Mouse (Mus musculus) telencephalon, adult 2 months (tissue): ENCODE results near the gene Emc8.
"Not testable (repeated sequence)": the region's sequence is repeated elsewhere in the genome, so short reads cannot be mapped to it uniquely, and the experiment has no call there.

Experiments used
- DNase-seq: peaks from one replicate; pipeline ENCODE4 v3.0.0-alpha.2; 2011; ENCODE audit warnings: low read depth, low spot score

The Emc8 gene

GRCm38 (mm10) chr8:120685591-120685990 lies 17.2 kb upstream of the Emc8 start:
- DNase-seq, result no peak

- DNase-seq, result no peak
These were observed 16.7 kb upstream of the Emc8 start for GRCm38 (mm10) chr8:120685097-120685496.

GRCm38 (mm10) chr8:120684082-120684481 lies 15.7 kb upstream of the Emc8 start:
- DNase-seq, result no peak

GRCm38 (mm10) chr8:120683602-120684001 lies 15.2 kb upstream of the Emc8 start:
- no peak for DNase-seq

GRCm38 (mm10) chr8:120681113-120681512 lies 12.7 kb upstream of the Emc8 start:
- no peak for DNase-seq

GRCm38 (mm10) chr8:120680405-120680804 lies 12.0 kb upstream of the Emc8 start:
- DNase-seq, result not testable (repeated sequence)

- no peak for DNase-seq
These were observed 11.4 kb upstream of the Emc8 start for GRCm38 (mm10) chr8:120679629-120680387.

GRCm38 (mm10) chr8:120678447-120678846 lies 10.1 kb upstream of the Emc8 start:
- no peak for DNase-seq

- no peak for DNase-seq
These were observed 7.3 kb upstream of the Emc8 start for GRCm38 (mm10) chr8:120675718-120676117.

- DNase-seq, result no peak
These were observed 4.9 kb upstream of the Emc8 start for GRCm38 (mm10) chr8:120673298-120673697.

GRCm38 (mm10) chr8:120672626-120673229 lies 4.4 kb upstream of the Emc8 start:
- DNase-seq, result no peak

GRCm38 (mm10) chr8:120671775-120672174 lies 3.4 kb upstream of the Emc8 start:
- no peak for DNase-seq

- peak; percentile 82 for DNase-seq
These were observed 606 bp downstream of the Emc8 start, which contains the start of the genes Gm27021 and Cox4i1 for GRCm38 (mm10) chr8:120667561-120668373. Gene Gm27021, minus strand, starts transcription at chr8:120668079. Gene Cox4i1, plus strand, starts transcription at chr8:120668222.

GRCm38 (mm10) chr8:120666807-120667470 lies 1.4 kb downstream of the Emc8 start:
- DNase-seq, result no peak

- no peak for DNase-seq
These were observed 2.5 kb downstream of the Emc8 start for GRCm38 (mm10) chr8:120665726-120666455.

- no peak for DNase-seq
These were observed 3.8 kb downstream of the Emc8 start for GRCm38 (mm10) chr8:120664566-120664965.

GRCm38 (mm10) chr8:120657415-120657814 lies 11.0 kb downstream of the Emc8 start:
- DNase-seq, result no peak

- DNase-seq, result no peak
These were observed 11.9 kb downstream of the Emc8 start for GRCm38 (mm10) chr8:120656322-120657052.

- DNase-seq, result no peak
These were observed 20.8 kb downstream of the Emc8 start, which contains the start of gene 1190005I06Rik for GRCm38 (mm10) chr8:120647532-120647931. Gene 1190005I06Rik, minus strand, starts transcription at chr8:120647632.

- DNase-seq, result no peak
These were observed 23.7 kb downstream of the Emc8 start for GRCm38 (mm10) chr8:120644663-120645062.
